Mouse (Mus musculus): ENCODE results near the gene Gucy2g. TPM values are rescaled to one million over a fixed set of nuclear protein-coding genes. Genes with fewer than 3 reads are reported as not detected.

Gene Gucy2g
- total and polyA plus RNA-seq, 3 experiments: 0.11 TPM; not detected in 2

GRCm38 (mm10) chr19:55148109-55148508 is 92.9 kb downstream of the Gucy2g start:
- Histone ChIP-seq H3K4me1 (ENCODE audit: insufficient read depth, low read depth, low read length) (no peaks in the 10 kb centered on the region), H3K27me3 (ENCODE audit: insufficient read depth, low read length) (peaks cover 23% of the 10 kb centered on the region), H3K9me3 (replicated peaks) (no peaks in the 10 kb centered on the region), H3K4me3 (ENCODE audit: low read depth, low read length) (no peak overlapping the region), H3K36me3 (replicated peaks) (no peaks in the 10 kb centered on the region)
- DNase-seq (ENCODE audit: low spot score) (no peak), ATAC-seq (ENCODE audit: extremely low read depth, insufficient number of reproducible peaks, low FRiP score, poor library complexity, severe bottlenecking) (no peak)
- TF ChIP-seq TAL1 (conservative IDR thresholded peaks at IDR 0.05; ENCODE audit: low read depth, low read length) (no peak), GATA1 (IDR thresholded peaks at IDR 0.05; ENCODE audit: borderline replicate concordance, low read length) (no peak), GATA2 (IDR thresholded peaks at IDR 0.05; ENCODE audit: borderline replicate concordance, low read depth, low read length) (no peak), POLR2AphosphoS5 (IDR thresholded peaks at IDR 0.05; ENCODE audit: insufficient replicate concordance, low read depth, low read length) (no peak), CTCF (IDR thresholded peaks at IDR 0.05; ENCODE audit: low read depth, low read length) (no peak)

Other genes with a start within 250 kb of the Gucy2g start
- 24.8 and 26.1 TPM in 2 replicates for gene Gpam, start 114.0 kb downstream of the Gucy2g start, total RNA-seq (2014; fragmentation: Nextera tagmentation)
- 25.0 and 26.7 TPM in 2 replicates for gene Gpam, start 114.0 kb downstream of the Gucy2g start, total RNA-seq (2017)
- 6.8 and 10.3 TPM in 2 replicates for gene Gpam, start 114.0 kb downstream of the Gucy2g start, polyA plus RNA-seq (2012)
- not detected in 2 replicates for gene Tectb, start 60.5 kb downstream of the Gucy2g start, total RNA-seq (2014; fragmentation: Nextera tagmentation)
- gene Tectb, start 60.5 kb downstream of the Gucy2g start, total RNA-seq (2017): 0.11 and 0.17 TPM in 2 replicates
- gene Tectb, start 60.5 kb downstream of the Gucy2g start, polyA plus RNA-seq (2012): not detected in 2 replicates
- gene Acsl5, start 10.7 kb upstream of the Gucy2g start, total RNA-seq (2014; fragmentation: Nextera tagmentation): 30.1 and 50.6 TPM in 2 replicates
- gene Acsl5, start 10.7 kb upstream of the Gucy2g start, total RNA-seq (2017): 111 and 131 TPM in 2 replicates
- gene Acsl5, start 10.7 kb upstream of the Gucy2g start, polyA plus RNA-seq (2012): 20.2 and 21.8 TPM in 2 replicates
- gene Zdhhc6, start 74.8 kb upstream of the Gucy2g start, total RNA-seq (2014; fragmentation: Nextera tagmentation): 50.4 and 51.0 TPM in 2 replicates
- 62.8 and 71.4 TPM in 2 replicates for gene Zdhhc6, start 74.8 kb upstream of the Gucy2g start, total RNA-seq (2017)
- gene Zdhhc6, start 74.8 kb upstream of the Gucy2g start, polyA plus RNA-seq (2012): 31.4 and 33.8 TPM in 2 replicates
- gene Vti1a, start 75.1 kb upstream of the Gucy2g start, total RNA-seq (2014; fragmentation: Nextera tagmentation): 33.0 and 38.0 TPM in 2 replicates
- 29.7 and 33.2 TPM in 2 replicates for gene Vti1a, start 75.1 kb upstream of the Gucy2g start, total RNA-seq (2017)
- gene Vti1a, start 75.1 kb upstream of the Gucy2g start, polyA plus RNA-seq (2012): 7.4 and 7.7 TPM in 2 replicates